Mouse (Mus musculus) bone marrow, adult 2 months (tissue): ENCODE measurements around the gene Lbh. TPM values are rescaled to one million over a fixed set of nuclear protein-coding genes. Genes with fewer than 3 reads are reported as not detected.

Experiments
- H3K27ac ChIP-seq: fragments of 200-500 bp; 2 replicates; pipeline ENCODE4 v1.5.1; 2012; ENCODE audit warnings: low read depth, mild to moderate bottlenecking, control low read depth, inconsistent platforms, low read length; ENCODE audit not compliant: control insufficient read depth, poor library complexity, insufficient read depth
- H3K4me1 ChIP-seq: fragments of 200-500 bp; 2 replicates; pipeline ENCODE4 v1.6.1; 2011; ENCODE audit warnings: low read length; ENCODE audit not compliant: control insufficient read depth, insufficient read depth
- H3K4me3 ChIP-seq: fragments of 200-500 bp; replicated peaks from 2 replicates; pipeline ENCODE3; 2011; ENCODE audit warnings: mild to moderate bottlenecking, low read depth, low read length, control low read depth; ENCODE audit not compliant: control insufficient read depth
- CTCF ChIP-seq: fragments of 200-500 bp; IDR thresholded peaks from 2 replicates; pipeline ENCODE4 v1.5.1; 2011; ENCODE audit warnings: low read length, control low read depth; ENCODE audit not compliant: control insufficient read depth, insufficient read depth
- POLR2A ChIP-seq: fragments of 200-500 bp; IDR thresholded peaks from 2 replicates; pipeline ENCODE4 v1.6.1; 2011; ENCODE audit warnings: low read depth, mild to moderate bottlenecking, control low read depth, low read length, borderline replicate concordance; ENCODE audit not compliant: control insufficient read depth
- WGBS: fragments of 180-500 bp; shearing (Covaris S2); methylation state at CpG from one replicate; pipeline ENCODE4 v1.1.7; 2018; 5-methylcytosine and 5-hydroxymethylcytosine counted together
- polyA plus RNA-seq: library from polyadenylated mRNA; stranded (reverse); fragments of >200 nt; gene quantifications from 2 replicates; pipeline ENCODE4 v1.2.4, GENCODE M21; 2011; ENCODE audit warnings: low replicate concordance; ENCODE audit not compliant: missing spikeins, insufficient read depth, insufficient read length

Gene Lbh
- polyA plus RNA-seq, 1 experiment: 31.8 TPM

GRCm38 (mm10) chr17:72977616-72978015 is 59.5 kb downstream of the Lbh start:
- Histone ChIP-seq H3K4me1 (no peaks in the 10 kb centered on the region), H3K4me3 (no peak overlapping the region), H3K27ac (no peak overlapping the region)
- 78% methylated on average over 1 of the region's 1 CpGs for WGBS
- no peak for TF ChIP-seq CTCF
- no peak for TF ChIP-seq POLR2A

DNA sequence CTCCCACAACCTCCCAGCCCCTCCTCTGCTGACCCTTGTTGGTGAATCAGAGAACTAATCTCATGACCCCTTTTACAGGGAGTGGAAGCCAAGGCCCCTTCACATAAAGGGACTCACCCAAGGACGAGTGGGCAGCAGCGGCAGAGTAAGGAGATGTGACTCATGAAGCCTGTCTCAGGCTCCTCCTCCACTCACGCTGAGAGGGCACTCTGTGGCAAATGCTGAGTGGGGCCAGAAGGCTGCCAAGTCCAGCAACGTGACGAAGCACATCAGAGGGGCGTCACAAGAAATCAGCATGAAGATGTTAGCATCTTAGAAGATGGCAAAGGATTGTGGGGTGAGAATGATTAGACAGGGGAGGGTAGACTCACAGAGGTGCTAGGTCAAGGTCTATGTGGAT is 64.1 kb downstream of the Lbh start:
- H3K4me1 ChIP-seq: no peaks in the 10 kb centered on the region
- WGBS: 80% methylated on average over 6 of the region's 6 CpGs
- no peak for TF ChIP-seq POLR2A
- no peak for TF ChIP-seq CTCF
- H3K4me3 ChIP-seq: no peak overlapping the region
- H3K27ac ChIP-seq: no peak overlapping the region

DNA sequence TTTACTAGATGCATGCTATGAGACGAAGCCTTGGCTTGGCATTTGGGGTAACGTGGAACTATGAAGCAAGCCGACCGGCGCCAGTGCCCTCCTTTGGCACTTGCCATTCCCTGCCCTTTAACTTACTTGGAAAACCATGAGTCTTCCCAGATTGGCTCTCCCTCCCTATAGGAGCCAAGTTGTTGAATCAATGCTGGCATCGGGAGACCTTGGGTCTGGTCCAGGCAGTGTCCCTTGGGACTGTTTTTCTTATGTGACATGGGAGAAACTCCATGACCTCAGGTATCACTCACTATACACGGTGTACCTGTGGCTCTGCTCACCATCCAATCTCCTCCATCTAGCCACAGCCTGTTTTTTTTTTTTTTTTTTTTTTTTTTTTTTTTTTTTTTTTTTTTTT is 65.4 kb downstream of the Lbh start:
- TF ChIP-seq POLR2A: no peak
- no peak for TF ChIP-seq CTCF
- H3K4me1 ChIP-seq: no peaks in the 10 kb centered on the region
- H3K4me3 ChIP-seq: no peak overlapping the region
- WGBS: 87% methylated on average over 7 of the region's 7 CpGs
- no peak overlapping the region for H3K27ac ChIP-seq

- no peak for TF ChIP-seq CTCF
- no peak for TF ChIP-seq POLR2A
- WGBS: 81% methylated on average over 6 of the region's 6 CpGs
- Histone ChIP-seq H3K4me1 (no peaks in the 10 kb centered on the region), H3K27ac (no peak overlapping the region), H3K4me3 (no peak overlapping the region)
Observed at GRCm38 (mm10) chr17:72989025-72989424, 70.9 kb downstream of the Lbh start.

Other genes with a start within 250 kb of the Lbh start
- 62.9 and 68.6 TPM in 2 replicates for gene Ypel5, start 81.9 kb upstream of the Lbh start, polyA plus RNA-seq
- gene Lclat1, start 189.7 kb downstream of the Lbh start, polyA plus RNA-seq: 2.0 and 3.1 TPM in 2 replicates